12 mouse cellular contexts compared by ENCODE assay signal in the genomic region with DNA sequence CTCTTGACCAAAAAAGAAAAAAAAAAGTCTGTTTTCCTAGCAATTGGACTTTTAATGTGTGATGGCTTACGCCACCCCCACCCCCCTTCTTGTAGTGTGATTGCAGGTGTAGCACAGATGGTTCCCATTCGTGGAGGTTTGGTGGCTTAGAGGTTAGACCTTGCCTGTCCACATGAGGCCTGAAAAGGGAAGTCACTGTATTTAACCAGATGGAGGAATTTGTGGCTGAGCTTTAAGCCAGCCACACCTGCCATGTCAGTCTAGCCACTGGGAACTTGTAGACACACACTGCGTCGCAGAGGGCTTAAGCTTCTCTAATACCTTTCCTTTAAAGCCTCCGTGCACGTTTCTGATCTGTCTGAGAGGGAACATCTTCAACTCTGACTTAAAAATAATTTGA.
DNase-seq lines count a peak whose midpoint lies in the region; ATAC-seq and TF ChIP-seq lines count a peak whose summit lies in the region.
"Had no signal": no experiment of that assay in that cellular context is flagged by ENCODE, and none has a peak within 500 bp of the region (broad histone marks: within the 10 kb centered on the region; RNA-seq: fewer than 3 reads in every experiment).

No protein-coding gene starts in this region.

- DNase-seq in forebrain, embryonic 14.5 days (ENCODE audit: low spot score), result no peak
- DNase-seq in forebrain, embryonic 11.5 days (ENCODE audit: low spot score), result no peak
- DNase-seq in thymus, adult 2 months, result peak; percentile 8
- no peak for DNase-seq in thymus, postnatal 4 days
- peak; percentile 54 for DNase-seq in limb, embryonic 14.5 days (ENCODE audit: low spot score)
- no peak for DNase-seq in right cerebral cortex, postnatal 4 days
- DNase-seq in cerebellum, adult 11 months, result no peak
- DNase-seq in adrenal gland, adult 18-20 months (ENCODE audit: low spot score in 2 of 2), result no peak
- DNase-seq: heart, adult 18-20 months; kidney, adult 18-20 months had no signal

- H3K4me2 ChIP-seq in forebrain, embryonic 14.5 days (ENCODE audit: low read length), result no peak overlapping the region
- H3K4me2 ChIP-seq in forebrain, embryonic 11.5 days (ENCODE audit: low read depth, low read length, severe bottlenecking), result no peak overlapping the region
- no peak overlapping the region for H3K4me2 ChIP-seq in limb, embryonic 14.5 days (replicated peaks; ENCODE audit: low read depth, low read length, severe bottlenecking)
- H3K4me2 ChIP-seq: embryonic facial prominence, embryonic 15.5 days; liver, embryonic 15.5 days had no signal

- H3K36me3 ChIP-seq in forebrain, embryonic 14.5 days (ENCODE audit: control insufficient read depth, insufficient read depth, low read length), result no peaks in the 10 kb centered on the region
- H3K36me3 ChIP-seq in forebrain, embryonic 11.5 days (ENCODE audit: control insufficient read depth, insufficient read depth, low read length), result no peaks in the 10 kb centered on the region
- no peaks in the 10 kb centered on the region for H3K36me3 ChIP-seq in thymus, adult 2 months (ENCODE audit: control insufficient read depth, insufficient read depth, low read length)
- H3K36me3 ChIP-seq in limb, embryonic 14.5 days (ENCODE audit: control insufficient read depth, insufficient read depth, low read length), result no peaks in the 10 kb centered on the region
- H3K36me3 ChIP-seq: embryonic facial prominence, embryonic 15.5 days; liver, embryonic 15.5 days had no signal

- no peak for TF ChIP-seq POLR2A in thymus, adult 2 months (IDR thresholded peaks at IDR 0.05; ENCODE audit: control insufficient read depth, extremely low read depth, insufficient read depth, low read length, poor library complexity)
- no peak for TF ChIP-seq POLR2A in limb, embryonic 14.5 days (IDR thresholded peaks at IDR 0.05; ENCODE audit: borderline replicate concordance, extremely low read depth, insufficient read depth, insufficient read length)

- H3K4me3 ChIP-seq in forebrain, embryonic 14.5 days (ENCODE audit: low read depth, low read length), result no peak overlapping the region
- no peak overlapping the region for H3K4me3 ChIP-seq in forebrain, embryonic 11.5 days (ENCODE audit: low read depth, low read length)
- H3K4me3 ChIP-seq in thymus, adult 2 months (ENCODE audit: control insufficient read depth, insufficient read depth, low read length), result no peak overlapping the region
- no peak overlapping the region for H3K4me3 ChIP-seq in limb, embryonic 14.5 days (replicated peaks; ENCODE audit: low read length)
- H3K4me3 ChIP-seq: embryonic facial prominence, embryonic 15.5 days; liver, embryonic 15.5 days had no signal

- no peaks in the 10 kb centered on the region for H3K27me3 ChIP-seq in forebrain, embryonic 14.5 days (replicated peaks; ENCODE audit: control insufficient read depth, insufficient read depth, low read length)
- H3K27me3 ChIP-seq in forebrain, embryonic 11.5 days (ENCODE audit: control insufficient read depth, insufficient read depth, low read length), result no peaks in the 10 kb centered on the region
- H3K27me3 ChIP-seq in thymus, adult 2 months (ENCODE audit: control insufficient read depth, insufficient read depth, low read length), result no peaks in the 10 kb centered on the region
- H3K27me3 ChIP-seq in limb, embryonic 14.5 days (ENCODE audit: control insufficient read depth, insufficient read depth, low read length), result no peaks in the 10 kb centered on the region
- H3K27me3 ChIP-seq: embryonic facial prominence, embryonic 15.5 days; liver, embryonic 15.5 days had no signal

- no peaks in the 10 kb centered on the region for H3K4me1 ChIP-seq in forebrain, embryonic 14.5 days (ENCODE audit: control insufficient read depth, insufficient read depth, low read length)
- H3K4me1 ChIP-seq in forebrain, embryonic 11.5 days (replicated peaks; ENCODE audit: control insufficient read depth, insufficient read depth, low read length), result no peaks in the 10 kb centered on the region
- peaks cover 7% of the 10 kb centered on the region; the same call in 1 of the 2 replicates for H3K4me1 ChIP-seq in thymus, adult 2 months (replicated peaks; ENCODE audit: control insufficient read depth, insufficient read depth, low read length)
- H3K4me1 ChIP-seq in limb, embryonic 14.5 days (ENCODE audit: control insufficient read depth, insufficient read depth, low read length), result peaks cover 19% of the 10 kb centered on the region
- H3K4me1 ChIP-seq: liver, embryonic 15.5 days had no signal

- H3K27ac ChIP-seq in forebrain, embryonic 14.5 days (ENCODE audit: low read depth, low read length), result no peak overlapping the region
- no peak overlapping the region for H3K27ac ChIP-seq in forebrain, embryonic 11.5 days (ENCODE audit: low read depth, low read length)
- no peak overlapping the region for H3K27ac ChIP-seq in thymus, adult 2 months (ENCODE audit: control insufficient read depth, insufficient read depth, low read length)
- no peak overlapping the region; the same call in 1 of the 2 replicates for H3K27ac ChIP-seq in limb, embryonic 14.5 days (replicated peaks; ENCODE audit: low read depth, low read length)
- H3K27ac ChIP-seq: embryonic facial prominence, embryonic 15.5 days; liver, embryonic 15.5 days had no signal

- 0 out of 2 replicates have a peak, but pooled peaks have one; percentile 23 for ATAC-seq in forebrain, embryonic 14.5 days
- no peak for ATAC-seq in forebrain, embryonic 11.5 days (replicated peaks; ENCODE audit: low FRiP score)
- peak; percentile 77; the same call in 1 of the 2 replicates for ATAC-seq in limb, embryonic 14.5 days (ENCODE audit: low FRiP score, low read depth)

- TF ChIP-seq CTCF in thymus, adult 2 months (IDR thresholded peaks at IDR 0.05; ENCODE audit: borderline replicate concordance, control insufficient read depth, extremely low read depth, insufficient read depth, low read length, poor library complexity), result no peak

- H3K9me3 ChIP-seq in forebrain, embryonic 14.5 days (replicated peaks; ENCODE audit: control insufficient read depth, low read length), result no peaks in the 10 kb centered on the region
- no peaks in the 10 kb centered on the region for H3K9me3 ChIP-seq in forebrain, embryonic 11.5 days (ENCODE audit: control insufficient read depth, low read length)
- H3K9me3 ChIP-seq in limb, embryonic 14.5 days (ENCODE audit: control insufficient read depth, low read length), result no peaks in the 10 kb centered on the region
- H3K9me3 ChIP-seq: embryonic facial prominence, embryonic 15.5 days; liver, embryonic 15.5 days had no signal

- WGBS in forebrain, embryonic 14.5 days, result 72% methylated on average over 6 of the region's 6 CpGs
- 84% methylated on average over 6 of the region's 6 CpGs for WGBS in forebrain, embryonic 11.5 days
- WGBS in thymus, adult 2 months, result 6% methylated on average over 6 of the region's 6 CpGs
- 31% methylated on average over 6 of the region's 6 CpGs for WGBS in limb, embryonic 14.5 days

- no peak overlapping the region for H3K9ac ChIP-seq in forebrain, embryonic 14.5 days (ENCODE audit: low read length)
- no peak overlapping the region for H3K9ac ChIP-seq in forebrain, embryonic 11.5 days (ENCODE audit: low read length)
- no peak overlapping the region for H3K9ac ChIP-seq in limb, embryonic 14.5 days (ENCODE audit: low read depth, low read length, severe bottlenecking)
- H3K9ac ChIP-seq: embryonic facial prominence, embryonic 15.5 days; liver, embryonic 15.5 days had no signal

Comparison
In these comparisons a context has a peak if more than half of its experiments do, and no peak if none do; other contexts are left out.
1. DNase-seq: peak in thymus, adult 2 months (single experiment) and limb, embryonic 14.5 days (single experiment); none in forebrain, embryonic 14.5 days (single experiment), forebrain, embryonic 11.5 days (single experiment), thymus, postnatal 4 days (single experiment), right cerebral cortex, postnatal 4 days (single experiment), cerebellum, adult 11 months (single experiment) and adrenal gland, adult 18-20 months (0 of 2).